Mouse (Mus musculus) testis, adult 2 months (tissue): Measurements from ENCODE around the gene Igsf3.

Experiments used
- CTCF ChIP-seq: fragments of 200-500 bp; IDR thresholded peaks from 2 replicates; pipeline ENCODE4 v1.5.1; 2012; ENCODE audit warnings: low read depth, mild to moderate bottlenecking, inconsistent platforms, low read length, moderate library complexity; ENCODE audit not compliant: control insufficient read depth, insufficient read depth, insufficient replicate concordance
- POLR2A ChIP-seq: fragments of 200-500 bp; IDR thresholded peaks from 2 replicates; pipeline ENCODE4 v1.6.1; 2012; ENCODE audit warnings: low read depth, mild to moderate bottlenecking, inconsistent platforms, low read length, moderate library complexity; ENCODE audit not compliant: control insufficient read depth

- no peak for TF ChIP-seq CTCF
- TF ChIP-seq POLR2A: no peak
These were observed 84.9 kb downstream of the Igsf3 start for GRCm38 (mm10) chr3:101461816-101462215.
